Mouse (Mus musculus) 3134 (cell line): ENCODE measurements around the gene Gm14435.
"Not testable (repeated sequence)": the region's sequence is repeated elsewhere in the genome, so short reads cannot be mapped to it uniquely, and the experiment has no call there.

ENCODE experiments used
- DNase-seq: peaks from one replicate; pipeline ENCODE4 v3.0.0-alpha.2; 2011; ENCODE audit warnings: low spot score; ENCODE audit not compliant: insufficient read length; ENCODE audit errors: extremely low read depth

The Gm14435 gene

GRCm38 (mm10) chr2:176423294-176423693 is at the start of gene Gm14435:
TSS of gene Gm14435 (plus strand) at chr2:176423594.
- DNase-seq: not testable (repeated sequence)
